Comparison of ENCODE assay signal across 8 mouse cellular contexts in genomic region chr6:126940451-126940850, GRCm38 (mm10). TPM values are rescaled to one million over a fixed set of nuclear protein-coding genes. Genes with fewer than 3 reads are reported as not detected.
DNase-seq lines count a peak whose midpoint lies in the region; ATAC-seq lines count a peak whose summit lies in the region.

No protein-coding gene starts in this region.

- H3K27ac ChIP-seq in hindbrain, embryonic 14.5 days, result no peak overlapping the region; the same call in 1 of the 2 replicates

- WGBS in hindbrain, embryonic 14.5 days, result 6% methylated on average over 5 of the region's 5 CpGs

- H3K9me3 ChIP-seq in hindbrain, embryonic 14.5 days (ENCODE audit: control insufficient read depth, low read length), result no peaks in the 10 kb centered on the region

- H3K36me3 ChIP-seq in hindbrain, embryonic 14.5 days (replicated peaks; ENCODE audit: control insufficient read depth, insufficient read depth), result peaks cover 31% of the 10 kb centered on the region

- peak overlapping the region; percentile 94 for H3K4me2 ChIP-seq in hindbrain, embryonic 14.5 days (replicated peaks)

- H3K9ac ChIP-seq in hindbrain, embryonic 14.5 days, result peak overlapping the region; percentile 66

- no peaks in the 10 kb centered on the region for H3K27me3 ChIP-seq in hindbrain, embryonic 14.5 days (ENCODE audit: control insufficient read depth, insufficient read depth, low read length)

- peak; percentile 29 for DNase-seq in embryo, embryonic 10 days (ENCODE audit: low spot score)
- no peak for DNase-seq in embryo, embryonic 9.5 days (ENCODE audit: extremely low spot score)
- peak; percentile 49 to 53 for DNase-seq in B cell, adult 2 months
- peak; percentile 40 for DNase-seq in hindbrain, embryonic 14.5 days (ENCODE audit: low spot score)
- no peak for DNase-seq in right cerebral cortex, postnatal 25 days
- no peak for DNase-seq in left cerebral cortex, adult 9 months (ENCODE audit: low spot score in 2 of 2)

- peak; percentile 76 for ATAC-seq in common myeloid progenitor, adult 5-6 weeks (replicated peaks; ENCODE audit: low read depth, poor library complexity, severe bottlenecking)
- no peak for ATAC-seq in hindbrain, embryonic 14.5 days (ENCODE audit: low FRiP score)
- peak; percentile 73 for ATAC-seq in megakaryocyte progenitor cell, adult 5-6 weeks (replicated peaks; ENCODE audit: poor library complexity)

- peak overlapping the region; percentile 69 for H3K4me3 ChIP-seq in hindbrain, embryonic 14.5 days (replicated peaks; ENCODE audit: low read length)

- peaks cover 16% of the 10 kb centered on the region for H3K4me1 ChIP-seq in hindbrain, embryonic 14.5 days (replicated peaks; ENCODE audit: control insufficient read depth, insufficient read depth, low read length)

RNA-seq across cellular contexts. Expression of gene D6Wsu163e, which starts 0.7 kb away (rescaled TPM):
- 29.9 and 45.7 TPM in 2 replicates for total RNA-seq in common myeloid progenitor, adult 5-6 weeks (2017)
- 32.5 and 35.4 TPM in 2 replicates for polyA plus RNA-seq in hindbrain, embryonic 14.5 days (2014; fragmentation: Nextera tagmentation; extraction: Ambion mirVana)
- total RNA-seq in megakaryocyte progenitor cell, adult 5-6 weeks (2015), result 33.7 and 52.4 TPM in 2 replicates
- total RNA-seq in megakaryocyte progenitor cell, adult 5-6 weeks (2017), result 39.0 and 56.7 TPM in 2 replicates

RNA-seq across cellular contexts. Expression of gene Rad51ap1, which starts 1.1 kb away (rescaled TPM):
- total RNA-seq in common myeloid progenitor, adult 5-6 weeks (2017), result 152 and 154 TPM in 2 replicates
- 15.3 and 17.6 TPM in 2 replicates for polyA plus RNA-seq in hindbrain, embryonic 14.5 days (2014; fragmentation: Nextera tagmentation; extraction: Ambion mirVana)
- total RNA-seq in megakaryocyte progenitor cell, adult 5-6 weeks (2015), result 37.9 and 44.3 TPM in 2 replicates
- total RNA-seq in megakaryocyte progenitor cell, adult 5-6 weeks (2017), result 137 and 188 TPM in 2 replicates

RNA-seq across cellular contexts. Expression of gene Dyrk4, which starts 18.8 kb away (rescaled TPM):
- not detected in 2 replicates for total RNA-seq in common myeloid progenitor, adult 5-6 weeks (2017)
- 0.09 and 0.12 TPM in 2 replicates for polyA plus RNA-seq in hindbrain, embryonic 14.5 days (2014; fragmentation: Nextera tagmentation; extraction: Ambion mirVana)
- total RNA-seq in megakaryocyte progenitor cell, adult 5-6 weeks (2015), result 0.17 TPM in 1 of 2 replicates, not detected in the other
- total RNA-seq in megakaryocyte progenitor cell, adult 5-6 weeks (2017), result 0.88 TPM in 1 of 2 replicates, not detected in the other

Comparison
In these comparisons a context has a peak if more than half of its experiments do, and no peak if none do; other contexts are left out.
1. DNase-seq: peak in embryo, embryonic 10 days (single experiment), B cell, adult 2 months (2 of 2) and hindbrain, embryonic 14.5 days (single experiment); none in embryo, embryonic 9.5 days (single experiment), right cerebral cortex, postnatal 25 days (single experiment) and left cerebral cortex, adult 9 months (0 of 2).